Mouse (Mus musculus) forebrain, embryonic 11.5 days (tissue): ENCODE results near the gene Exoc2. TPM values are rescaled to one million over a fixed set of nuclear protein-coding genes. Genes with fewer than 3 reads are reported as not detected.

Experiments used
- ATAC-seq: fragments of 200-750 bp; cut with Nextera tagmentation; replicated peaks from 2 replicates; pipeline ENCODE4 v1.8.0; 2017; ENCODE audit warnings: moderate TSS enrichment; ENCODE audit not compliant: low FRiP score
- DNase-seq: peaks from one replicate; pipeline ENCODE4 v3.0.0-alpha.2; 2017; ENCODE audit warnings: low spot score
- H3K27ac ChIP-seq: fragments of 300-500 bp; sonication (generic); 2 replicates; pipeline ENCODE4 v1.5.1; 2014; ENCODE audit warnings: low read depth, low read length
- H3K27me3 ChIP-seq: fragments of 300-500 bp; sonication (generic); 2 replicates; pipeline ENCODE4 v1.6.1; 2014; ENCODE audit warnings: mild to moderate bottlenecking, low read length, mixed read lengths; ENCODE audit not compliant: control insufficient read depth, insufficient read depth
- H3K36me3 ChIP-seq: fragments of 300-500 bp; sonication (generic); 2 replicates; pipeline ENCODE4 v1.6.1; 2014; ENCODE audit warnings: mild to moderate bottlenecking, low read length, moderate library complexity, mixed read lengths; ENCODE audit not compliant: control insufficient read depth, insufficient read depth
- H3K4me1 ChIP-seq: fragments of 300-500 bp; sonication (generic); replicated peaks from 2 replicates; pipeline ENCODE4 v1.6.1; 2014; ENCODE audit warnings: low read length, mixed read lengths; ENCODE audit not compliant: control insufficient read depth, insufficient read depth
- H3K4me2 ChIP-seq: fragments of 300-500 bp; sonication (generic); 2 replicates; pipeline ENCODE4 v1.6.1; 2014; ENCODE audit warnings: low read depth, mild to moderate bottlenecking, low read length, moderate library complexity, mixed read lengths; ENCODE audit not compliant: severe bottlenecking
- H3K4me3 ChIP-seq: fragments of 300-500 bp; sonication (generic); 2 replicates; pipeline ENCODE4 v1.5.1; 2014; ENCODE audit warnings: low read depth, low read length
- H3K9ac ChIP-seq: fragments of 300-500 bp; sonication (generic); 2 replicates; pipeline ENCODE4 v1.6.1; 2014; ENCODE audit warnings: low read length
- H3K9me3 ChIP-seq: fragments of 300-500 bp; sonication (generic); 2 replicates; pipeline ENCODE4 v1.6.1; 2016; ENCODE audit warnings: low read length, mixed read lengths; ENCODE audit not compliant: control insufficient read depth
- WGBS: fragments of 180-500 bp; shearing (Covaris S2); extraction: QIAGEN DNeasy Blood & Tissue Kit; methylation state at CpG from one replicate; pipeline ENCODE4 v1.1.7; 2014; 5-methylcytosine and 5-hydroxymethylcytosine counted together
- polyA plus RNA-seq: library from polyadenylated mRNA; unstranded; fragments of >200 nt; fragmentation: Nextera tagmentation; extraction: Ambion mirVana; gene quantifications from 2 replicates; pipeline ENCODE4 v1.2.1, GENCODE M21; 2014

Gene Exoc2
- polyA plus RNA-seq, 1 experiment from 2014 or later, result 37.9 TPM

GRCm38 (mm10) chr13:30985275-30985597, 11.3 kb upstream of the Exoc2 start:
- ATAC-seq, result no peak
- no peak for DNase-seq
- WGBS, result 25% methylated on average over 13 of the region's 13 CpGs
- Histone ChIP-seq H3K27me3 (no peaks in the 10 kb centered on the region), H3K9ac (no peak overlapping the region; the same call in 1 of the 2 replicates), H3K4me1 (no peaks in the 10 kb centered on the region; the same call in 1 of the 2 replicates), H3K4me3 (peak overlapping the region; percentile 20), H3K27ac (no peak overlapping the region), H3K9me3 (no peaks in the 10 kb centered on the region), H3K4me2 (peak overlapping the region; percentile 58), H3K36me3 (no peaks in the 10 kb centered on the region)

- no peaks in the 10 kb centered on the region; the same call in 1 of the 2 replicates for H3K4me1 ChIP-seq
- H3K36me3 ChIP-seq, result no peaks in the 10 kb centered on the region
- no peaks in the 10 kb centered on the region for H3K9me3 ChIP-seq
- DNase-seq (no peak), ATAC-seq (0 out of 2 replicates have a peak, but pooled peaks have one; percentile 66)
- no peak overlapping the region for H3K4me2 ChIP-seq
- WGBS, result 71% methylated on average over 1 of the region's 1 CpGs
- H3K4me3 ChIP-seq, result no peak overlapping the region
- H3K27ac ChIP-seq, result no peak overlapping the region
- H3K9ac ChIP-seq, result no peak overlapping the region
- H3K27me3 ChIP-seq, result no peaks in the 10 kb centered on the region
These were observed 7.8 kb upstream of the Exoc2 start for GRCm38 (mm10) chr13:30981666-30982065.

- no peaks in the 10 kb centered on the region for H3K27me3 ChIP-seq
- 65% methylated on average over 4 of the region's 4 CpGs for WGBS
- no peak overlapping the region for H3K4me2 ChIP-seq
- H3K36me3 ChIP-seq, result no peaks in the 10 kb centered on the region
- no peaks in the 10 kb centered on the region for H3K4me1 ChIP-seq
- no peaks in the 10 kb centered on the region for H3K9me3 ChIP-seq
- DNase-seq, result no peak
- no peak overlapping the region for H3K4me3 ChIP-seq
- no peak overlapping the region for H3K9ac ChIP-seq
- H3K27ac ChIP-seq, result no peak overlapping the region
- ATAC-seq, result no peak
These were observed 4.3 kb upstream of the Exoc2 start for GRCm38 (mm10) chr13:30978224-30978623.

GRCm38 (mm10) chr13:30976536-30977084, 2.7 kb upstream of the Exoc2 start:
- Histone ChIP-seq H3K4me3 (no peak overlapping the region), H3K36me3 (no peaks in the 10 kb centered on the region), H3K27ac (no peak overlapping the region), H3K4me1 (0 out of 2 replicates have a peak, but pooled peaks cover 2% of the 10 kb centered on the region), H3K4me2 (no peak overlapping the region), H3K9me3 (no peaks in the 10 kb centered on the region), H3K9ac (no peak overlapping the region), H3K27me3 (no peaks in the 10 kb centered on the region)
- no peak for DNase-seq
- 70% methylated on average over 8 of the region's 8 CpGs for WGBS
- no peak for ATAC-seq

GRCm38 (mm10) chr13:30974247-30974630, 346 bp upstream of the Exoc2 start:
- H3K9me3 ChIP-seq, result no peaks in the 10 kb centered on the region
- H3K4me3 ChIP-seq, result peak overlapping the region; percentile 78
- no peak overlapping the region for H3K27ac ChIP-seq
- no peaks in the 10 kb centered on the region for H3K36me3 ChIP-seq
- peak overlapping the region; percentile 46 for H3K4me2 ChIP-seq
- ATAC-seq (peak; percentile 65), DNase-seq (no peak)
- 16% methylated on average over 5 of the region's 5 CpGs for WGBS
- no peaks in the 10 kb centered on the region for H3K27me3 ChIP-seq
- H3K9ac ChIP-seq, result peak overlapping the region; percentile 85
- 0 out of 2 replicates have a peak, but pooled peaks cover 2% of the 10 kb centered on the region for H3K4me1 ChIP-seq

- no peaks in the 10 kb centered on the region for H3K36me3 ChIP-seq
- WGBS, result 92% methylated on average over 2 of the region's 2 CpGs
- H3K4me1 ChIP-seq, result 0 out of 2 replicates have a peak, but pooled peaks cover 3% of the 10 kb centered on the region
- H3K9me3 ChIP-seq, result no peaks in the 10 kb centered on the region
- no peak overlapping the region for H3K9ac ChIP-seq
- no peaks in the 10 kb centered on the region for H3K27me3 ChIP-seq
- H3K27ac ChIP-seq, result no peak overlapping the region
- no peak for DNase-seq
- no peak overlapping the region for H3K4me3 ChIP-seq
- no peak overlapping the region for H3K4me2 ChIP-seq
- no peak for ATAC-seq
These were observed 1.8 kb downstream of the Exoc2 start for GRCm38 (mm10) chr13:30972102-30972501.

GRCm38 (mm10) chr13:30971047-30971446, 2.8 kb downstream of the Exoc2 start:
- Histone ChIP-seq H3K4me2 (no peak overlapping the region), H3K27ac (no peak overlapping the region), H3K4me1 (peaks cover 9% of the 10 kb centered on the region; the same call in 1 of the 2 replicates), H3K36me3 (no peaks in the 10 kb centered on the region), H3K4me3 (no peak overlapping the region), H3K9me3 (no peaks in the 10 kb centered on the region), H3K27me3 (no peaks in the 10 kb centered on the region), H3K9ac (no peak overlapping the region)
- 89% methylated on average over 3 of the region's 3 CpGs for WGBS
- DNase-seq (no peak), ATAC-seq (no peak)

- ATAC-seq (no peak), DNase-seq (no peak)
- 74% methylated on average over 4 of the region's 4 CpGs for WGBS
- no peaks in the 10 kb centered on the region for H3K9me3 ChIP-seq
- no peak overlapping the region for H3K27ac ChIP-seq
- no peak overlapping the region for H3K4me3 ChIP-seq
- no peak overlapping the region for H3K9ac ChIP-seq
- H3K27me3 ChIP-seq, result no peaks in the 10 kb centered on the region
- H3K4me2 ChIP-seq, result no peak overlapping the region
- peaks cover 9% of the 10 kb centered on the region; the same call in 1 of the 2 replicates for H3K4me1 ChIP-seq
- no peaks in the 10 kb centered on the region for H3K36me3 ChIP-seq
These were observed 5.6 kb downstream of the Exoc2 start for GRCm38 (mm10) chr13:30968311-30968710.

GRCm38 (mm10) chr13:30966507-30966911, 7.4 kb downstream of the Exoc2 start:
- Histone ChIP-seq H3K27me3 (no peaks in the 10 kb centered on the region), H3K36me3 (no peaks in the 10 kb centered on the region), H3K9ac (peak overlapping the region; percentile 27; the same call in 1 of the 2 replicates), H3K4me1 (peaks cover 7% of the 10 kb centered on the region; the same call in 1 of the 2 replicates), H3K27ac (no peak overlapping the region), H3K4me3 (no peak overlapping the region), H3K9me3 (no peaks in the 10 kb centered on the region), H3K4me2 (peak overlapping the region; percentile 29)
- WGBS, result 19% methylated on average over 10 of the region's 10 CpGs
- peak; percentile 59 for DNase-seq
- ATAC-seq, result no peak; the same call in 1 of the 2 replicates
